Mouse (Mus musculus) liver, embryonic 15.5 days (tissue): ENCODE results near the gene Epc2. TPM values are rescaled to one million over a fixed set of nuclear protein-coding genes. Genes with fewer than 3 reads are reported as not detected.
"Not testable (repeated sequence)": the region's sequence is repeated elsewhere in the genome, so short reads cannot be mapped to it uniquely, and the experiment has no call there.

ENCODE experiments used
- ATAC-seq: fragments of 200-750 bp; cut with Nextera tagmentation; 2 replicates; pipeline ENCODE4 v1.8.0; 2017; ENCODE audit warnings: moderate number of reproducible peaks, mild to moderate bottlenecking, moderate library complexity; ENCODE audit not compliant: insufficient read depth
- H3K27ac ChIP-seq: fragments of 300-500 bp; sonication (generic); replicated peaks from 2 replicates; pipeline ENCODE4 v1.5.1; 2015; ENCODE audit warnings: mild to moderate bottlenecking, inconsistent platforms
- H3K27me3 ChIP-seq: fragments of 300-500 bp; sonication (generic); 2 replicates; pipeline ENCODE4 v1.6.1; 2015; ENCODE audit warnings: mild to moderate bottlenecking, inconsistent platforms
- H3K36me3 ChIP-seq: fragments of 300-500 bp; sonication (generic); replicated peaks from 2 replicates; pipeline ENCODE4 v1.6.1; 2015; ENCODE audit warnings: moderate library complexity, mild to moderate bottlenecking, inconsistent platforms
- H3K4me1 ChIP-seq: fragments of 300-500 bp; sonication (generic); replicated peaks from 2 replicates; pipeline ENCODE4 v1.6.1; 2015; ENCODE audit warnings: inconsistent platforms
- H3K4me2 ChIP-seq: fragments of 300-500 bp; sonication (generic); 2 replicates; pipeline ENCODE4 v1.6.1; 2015; ENCODE audit warnings: moderate library complexity, mild to moderate bottlenecking, inconsistent platforms
- H3K4me3 ChIP-seq: fragments of 300-500 bp; sonication (generic); replicated peaks from 2 replicates; pipeline ENCODE4 v1.5.1; 2015; ENCODE audit warnings: mild to moderate bottlenecking, inconsistent platforms
- H3K9ac ChIP-seq: fragments of 300-500 bp; sonication (generic); 2 replicates; pipeline ENCODE4 v1.6.1; 2015; ENCODE audit warnings: moderate library complexity, mild to moderate bottlenecking, inconsistent platforms
- H3K9me3 ChIP-seq: fragments of 300-500 bp; sonication (generic); replicated peaks from 2 replicates; pipeline ENCODE4 v1.6.1; 2016; ENCODE audit warnings: inconsistent platforms
- WGBS: fragments of 180-500 bp; shearing (Covaris S2); methylation state at CpG from one replicate; pipeline ENCODE4 v1.1.7; 2015; ENCODE audit warnings: mixed read lengths; ENCODE audit not compliant: insufficient replicate concordance; 5-methylcytosine and 5-hydroxymethylcytosine counted together
- polyA plus RNA-seq: library from polyadenylated mRNA; unstranded; fragments of >200 nt; fragmentation: Nextera tagmentation; extraction: Ambion mirVana; gene quantifications from 2 replicates; pipeline ENCODE4 v1.2.1, GENCODE M21; 2015

Epc2 gene
- polyA plus RNA-seq, 1 experiment from 2014 or later = 2.0 TPM

GRCm38 (mm10) chr2:49471641-49472355 is 20.5 kb downstream of the Epc2 start:
- H3K9me3 ChIP-seq = no peaks in the 10 kb centered on the region
- H3K4me1 ChIP-seq = peaks cover 24% of the 10 kb centered on the region
- no peaks in the 10 kb centered on the region for H3K36me3 ChIP-seq
- H3K27ac ChIP-seq = no peak overlapping the region
- H3K9ac ChIP-seq = no peak overlapping the region
- ATAC-seq = no peak
- WGBS = 58% methylated on average over 5 of the region's 5 CpGs
- no peak overlapping the region for H3K4me3 ChIP-seq
- no peak overlapping the region for H3K4me2 ChIP-seq
- no peaks in the 10 kb centered on the region for H3K27me3 ChIP-seq

GRCm38 (mm10) chr2:49472443-49472842 is 21.2 kb downstream of the Epc2 start:
- 72% methylated on average over 6 of the region's 6 CpGs for WGBS
- H3K27ac ChIP-seq = no peak overlapping the region

DNA sequence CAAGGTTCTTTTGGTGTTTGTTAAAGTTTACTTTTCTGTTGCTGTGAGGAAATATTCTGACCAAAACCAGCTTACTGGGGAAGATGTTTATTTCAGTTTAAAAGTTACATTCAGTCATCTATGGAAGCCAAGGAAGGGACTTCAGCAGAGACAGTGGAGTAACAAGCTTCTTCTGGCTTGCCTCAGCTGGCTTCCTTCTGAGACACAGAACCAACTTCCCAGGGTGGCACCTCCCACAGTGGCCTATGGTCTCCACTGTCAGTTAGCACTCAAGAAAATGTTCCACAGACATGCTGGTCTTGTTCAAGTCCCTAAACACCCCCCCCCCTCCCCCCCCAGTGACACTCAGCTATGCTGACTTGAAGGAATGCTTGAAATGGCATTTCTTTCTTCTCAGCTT is 30.9 kb downstream of the Epc2 start:
- Histone ChIP-seq H3K36me3 (no peaks in the 10 kb centered on the region), H3K4me3 (no peak overlapping the region), H3K4me2 (no peak overlapping the region), H3K27ac (no peak overlapping the region), H3K27me3 (no peaks in the 10 kb centered on the region), H3K9me3 (no peaks in the 10 kb centered on the region), H3K9ac (no peak overlapping the region), H3K4me1 (no peaks in the 10 kb centered on the region)
- no peak for ATAC-seq

More at GRCm38 (mm10) chr2:49472443-49472842, 21.2 kb downstream of the Epc2 start:
- H3K9ac ChIP-seq = no peak overlapping the region
- no peak overlapping the region for H3K4me3 ChIP-seq
- no peaks in the 10 kb centered on the region for H3K9me3 ChIP-seq
- no peak overlapping the region for H3K4me2 ChIP-seq
- no peak for ATAC-seq
- peaks cover 24% of the 10 kb centered on the region for H3K4me1 ChIP-seq
- H3K36me3 ChIP-seq = no peaks in the 10 kb centered on the region
- H3K27me3 ChIP-seq = no peaks in the 10 kb centered on the region

GRCm38 (mm10) chr2:49483382-49483781 is 32.1 kb downstream of the Epc2 start:
- 82% methylated on average over 5 of the region's 5 CpGs for WGBS

GRCm38 (mm10) chr2:49501435-49501834 is 50.1 kb downstream of the Epc2 start:
- no peak overlapping the region for H3K4me2 ChIP-seq
- H3K9me3 ChIP-seq = no peaks in the 10 kb centered on the region
- ATAC-seq = no peak
- no peak overlapping the region for H3K9ac ChIP-seq
- H3K4me1 ChIP-seq = no peaks in the 10 kb centered on the region
- H3K27me3 ChIP-seq = no peaks in the 10 kb centered on the region
- no peak overlapping the region for H3K4me3 ChIP-seq
- 47% methylated on average over 4 of the region's 4 CpGs for WGBS
- H3K27ac ChIP-seq = no peak overlapping the region
- no peaks in the 10 kb centered on the region for H3K36me3 ChIP-seq

More at GRCm38 (mm10) chr2:49483382-49483781, 32.1 kb downstream of the Epc2 start:
- H3K4me1 ChIP-seq = no peaks in the 10 kb centered on the region
- no peaks in the 10 kb centered on the region for H3K27me3 ChIP-seq
- no peak overlapping the region for H3K9ac ChIP-seq
- ATAC-seq = no peak
- H3K27ac ChIP-seq = no peak overlapping the region
- no peaks in the 10 kb centered on the region for H3K36me3 ChIP-seq
- H3K4me3 ChIP-seq = no peak overlapping the region
- H3K9me3 ChIP-seq = no peaks in the 10 kb centered on the region
- no peak overlapping the region for H3K4me2 ChIP-seq

DNA sequence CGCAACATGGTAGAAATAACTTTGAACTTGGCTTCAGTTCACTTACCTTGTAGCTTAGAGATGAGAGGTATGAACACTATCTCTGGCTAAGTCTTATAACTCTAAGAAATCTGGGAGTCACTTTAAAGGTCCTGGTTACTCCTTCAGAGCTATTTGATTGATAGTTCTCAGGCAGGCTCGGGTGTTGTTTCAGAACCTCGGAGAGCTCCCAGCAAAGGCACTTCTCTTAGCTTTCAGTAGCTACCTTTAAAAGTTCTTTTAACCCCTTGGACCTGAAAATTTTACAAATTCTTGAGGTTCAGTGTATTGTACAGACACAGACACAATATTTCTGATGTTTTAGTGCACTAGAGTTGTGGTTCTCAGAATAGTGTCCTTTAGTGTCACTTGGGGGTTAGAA is 52.3 kb downstream of the Epc2 start:
- Histone ChIP-seq H3K36me3 (no peaks in the 10 kb centered on the region), H3K4me1 (no peaks in the 10 kb centered on the region), H3K9ac (no peak overlapping the region), H3K4me3 (no peak overlapping the region), H3K9me3 (no peaks in the 10 kb centered on the region), H3K27ac (no peak overlapping the region), H3K27me3 (no peaks in the 10 kb centered on the region), H3K4me2 (no peak overlapping the region)
- WGBS = 54% methylated on average over 3 of the region's 3 CpGs
- ATAC-seq = no peak

DNA sequence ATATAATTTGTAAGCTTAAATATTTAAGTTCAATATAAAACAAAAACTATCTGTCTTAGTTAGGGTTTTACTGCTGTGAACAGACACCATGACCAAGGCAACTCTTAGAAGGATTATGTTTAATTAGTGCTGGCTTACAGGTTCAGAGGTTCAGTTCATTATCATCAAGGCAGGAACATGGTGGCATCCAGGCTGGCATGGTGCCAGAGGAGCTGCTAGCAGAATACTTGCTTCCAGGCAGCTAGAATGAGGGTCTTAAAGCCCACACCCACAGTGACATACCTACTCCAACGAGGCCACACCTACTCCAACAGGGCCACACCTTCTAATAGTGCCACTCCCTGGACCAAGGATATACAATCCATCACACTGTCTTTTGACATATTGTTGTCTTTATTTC is 53.9 kb downstream of the Epc2 start:
- not testable (repeated sequence) for H3K27ac ChIP-seq, H3K36me3 ChIP-seq, H3K9me3 ChIP-seq, H3K4me2 ChIP-seq, H3K4me3 ChIP-seq, H3K4me1 ChIP-seq, H3K9ac ChIP-seq, ATAC-seq, H3K27me3 ChIP-seq
- 64% methylated on average over 1 of the region's 1 CpGs for WGBS

GRCm38 (mm10) chr2:49510832-49511231 is 59.5 kb downstream of the Epc2 start:
- H3K4me3 ChIP-seq = no peak overlapping the region
- no peak overlapping the region for H3K27ac ChIP-seq
- H3K4me2 ChIP-seq = no peak overlapping the region
- H3K4me1 ChIP-seq = no peaks in the 10 kb centered on the region
- H3K9ac ChIP-seq = no peak overlapping the region
- ATAC-seq = no peak
- 58% methylated on average over 1 of the region's 1 CpGs for WGBS
- no peaks in the 10 kb centered on the region for H3K27me3 ChIP-seq
- no peaks in the 10 kb centered on the region for H3K36me3 ChIP-seq
- H3K9me3 ChIP-seq = no peaks in the 10 kb centered on the region

- Histone ChIP-seq H3K4me1 (0 out of 2 replicates have a peak, but pooled peaks cover 4% of the 10 kb centered on the region), H3K9me3 (no peaks in the 10 kb centered on the region), H3K4me2 (no peak overlapping the region), H3K27me3 (no peaks in the 10 kb centered on the region), H3K9ac (no peak overlapping the region), H3K27ac (no peak overlapping the region), H3K36me3 (no peaks in the 10 kb centered on the region), H3K4me3 (no peak overlapping the region)
- WGBS = 82% methylated on average over 2 of the region's 2 CpGs
- no peak for ATAC-seq
Observed at GRCm38 (mm10) chr2:49516011-49516410, 64.7 kb downstream of the Epc2 start.

DNA sequence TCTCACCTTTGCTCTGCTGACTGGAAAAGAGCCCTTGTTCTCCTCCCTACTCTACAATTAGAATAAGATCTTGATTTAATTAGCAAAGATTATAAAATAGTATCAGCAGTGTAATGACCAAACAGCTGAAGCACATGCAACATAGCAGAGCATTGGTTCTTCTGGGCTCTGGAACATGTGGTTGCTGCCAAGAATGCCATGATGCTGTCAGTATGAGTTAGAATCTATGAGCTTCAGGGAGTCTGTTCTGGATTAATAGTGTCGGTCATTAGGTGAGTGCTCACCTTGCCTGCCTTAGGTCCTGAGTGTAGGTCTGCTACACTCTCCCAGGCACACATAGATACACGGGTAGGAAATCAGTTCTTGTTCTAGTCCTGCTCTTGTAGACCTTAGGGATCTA is 69.1 kb downstream of the Epc2 start:
- Histone ChIP-seq H3K27me3 (no peaks in the 10 kb centered on the region), H3K36me3 (peaks cover 4% of the 10 kb centered on the region; the same call in 1 of the 2 replicates), H3K9me3 (no peaks in the 10 kb centered on the region), H3K4me2 (no peak overlapping the region), H3K4me1 (0 out of 2 replicates have a peak, but pooled peaks cover 4% of the 10 kb centered on the region), H3K27ac (no peak overlapping the region), H3K4me3 (no peak overlapping the region), H3K9ac (no peak overlapping the region)
- no peak for ATAC-seq
- WGBS = 70% methylated on average over 2 of the region's 2 CpGs

DNA sequence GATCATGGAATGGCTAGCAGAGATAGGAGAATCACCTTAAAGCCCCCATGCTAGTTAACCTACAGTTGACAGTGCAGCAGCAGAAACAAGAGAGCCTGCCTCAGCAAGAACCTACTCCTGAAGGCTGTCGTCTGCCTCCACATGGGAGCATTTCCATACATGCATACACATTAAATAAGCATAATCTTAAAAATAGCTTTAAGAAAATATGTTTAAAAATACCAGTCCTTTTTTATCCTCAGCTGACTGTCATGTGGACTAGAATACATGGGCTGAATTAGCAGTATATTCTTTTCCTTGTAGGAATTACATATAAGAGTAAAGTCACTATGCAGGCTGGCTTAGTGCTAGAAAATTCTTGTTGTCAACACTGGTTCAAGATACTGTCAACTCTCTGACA is 69.7 kb downstream of the Epc2 start:
- H3K27ac ChIP-seq = no peak overlapping the region
- no peaks in the 10 kb centered on the region for H3K9me3 ChIP-seq
- no peak overlapping the region for H3K4me2 ChIP-seq
- 77% methylated on average over 1 of the region's 1 CpGs for WGBS
- ATAC-seq = no peak
- H3K9ac ChIP-seq = no peak overlapping the region
- 0 out of 2 replicates have a peak, but pooled peaks cover 4% of the 10 kb centered on the region for H3K4me1 ChIP-seq
- H3K27me3 ChIP-seq = no peaks in the 10 kb centered on the region
- no peak overlapping the region for H3K4me3 ChIP-seq
- H3K36me3 ChIP-seq = peaks cover 4% of the 10 kb centered on the region; the same call in 1 of the 2 replicates

DNA sequence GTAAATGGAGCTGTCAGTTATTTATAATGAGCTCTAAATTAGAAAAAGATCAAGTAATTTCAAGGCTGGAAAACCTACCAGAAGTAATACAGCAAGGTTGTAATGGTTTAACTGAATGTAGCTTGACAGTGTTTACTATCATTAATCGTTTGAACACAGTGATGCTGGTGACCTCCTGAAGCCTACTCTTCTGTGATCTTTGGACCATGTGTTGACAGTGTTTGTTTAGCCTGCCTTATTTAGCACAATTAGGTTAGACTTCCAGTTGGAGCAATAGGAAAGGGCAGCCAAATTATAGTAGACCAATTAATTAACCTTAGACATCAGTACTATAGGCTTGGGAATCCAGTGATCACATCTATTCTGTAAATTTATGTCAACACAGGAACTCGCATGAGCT is 70.3 kb downstream of the Epc2 start:
- Histone ChIP-seq H3K4me3 (no peak overlapping the region), H3K27ac (no peak overlapping the region), H3K9ac (no peak overlapping the region), H3K4me1 (0 out of 2 replicates have a peak, but pooled peaks cover 4% of the 10 kb centered on the region), H3K4me2 (no peak overlapping the region), H3K9me3 (no peaks in the 10 kb centered on the region), H3K27me3 (no peaks in the 10 kb centered on the region), H3K36me3 (peaks cover 4% of the 10 kb centered on the region; the same call in 1 of the 2 replicates)
- 69% methylated on average over 2 of the region's 2 CpGs for WGBS
- no peak for ATAC-seq
